Mouse (Mus musculus) embryonic facial prominence, embryonic 10.5 days (tissue): ENCODE results near the gene Fyn. TPM values are rescaled to one million over a fixed set of nuclear protein-coding genes. Genes with fewer than 3 reads are reported as not detected.

ENCODE experiments used
- DNase-seq: peaks from one replicate; pipeline ENCODE4 v3.0.0-alpha.2; 2017; ENCODE audit warnings: low spot score
- H3K27ac ChIP-seq: fragments of 300-500 bp; sonication (generic); replicated peaks from 2 replicates; pipeline ENCODE4 v1.5.1; 2016; ENCODE audit warnings: mild to moderate bottlenecking
- H3K27me3 ChIP-seq: fragments of 300-500 bp; sonication (generic); replicated peaks from 2 replicates; pipeline ENCODE4 v1.6.1; 2016; ENCODE audit warnings: low read depth, mild to moderate bottlenecking; ENCODE audit not compliant: poor library complexity, severe bottlenecking
- H3K36me3 ChIP-seq: fragments of 300-500 bp; sonication (generic); replicated peaks from 2 replicates; pipeline ENCODE4 v1.6.1; 2016; ENCODE audit warnings: mild to moderate bottlenecking, moderate library complexity
- H3K4me1 ChIP-seq: fragments of 300-500 bp; sonication (generic); 2 replicates; pipeline ENCODE4 v1.6.1; 2016
- H3K4me3 ChIP-seq: fragments of 300-500 bp; sonication (generic); 2 replicates; pipeline ENCODE4 v1.5.1; 2016; ENCODE audit warnings: mild to moderate bottlenecking, moderate library complexity
- H3K9me3 ChIP-seq: fragments of 300-500 bp; sonication (generic); 2 replicates; pipeline ENCODE4 v1.6.1; 2016; ENCODE audit warnings: mild to moderate bottlenecking
- WGBS: fragments of 180-500 bp; shearing (Covaris S2); methylation state at CpG from one replicate; pipeline ENCODE4 v1.1.7; 2016; 5-methylcytosine and 5-hydroxymethylcytosine counted together
- polyA plus RNA-seq: library from polyadenylated mRNA; unstranded; fragments of >200 nt; fragmentation: Nextera tagmentation; extraction: Ambion mirVana; gene quantifications from 2 replicates; pipeline ENCODE4 v1.2.1, GENCODE M21; 2016

Gene Fyn
- polyA plus RNA-seq, 1 experiment from 2014 or later = 21.5 TPM

GRCm38 (mm10) chr10:39512631-39513314, 144.1 kb downstream of the Fyn start:
- peaks cover 6% of the 10 kb centered on the region for H3K9me3 ChIP-seq
- H3K4me1 ChIP-seq = peaks cover 48% of the 10 kb centered on the region
- no peak overlapping the region for H3K4me3 ChIP-seq
- 88% methylated on average over 14 of the region's 14 CpGs for WGBS
- H3K27me3 ChIP-seq = no peaks in the 10 kb centered on the region
- no peak overlapping the region for H3K27ac ChIP-seq
- peaks cover 49% of the 10 kb centered on the region for H3K36me3 ChIP-seq
- DNase-seq = no peak

DNA sequence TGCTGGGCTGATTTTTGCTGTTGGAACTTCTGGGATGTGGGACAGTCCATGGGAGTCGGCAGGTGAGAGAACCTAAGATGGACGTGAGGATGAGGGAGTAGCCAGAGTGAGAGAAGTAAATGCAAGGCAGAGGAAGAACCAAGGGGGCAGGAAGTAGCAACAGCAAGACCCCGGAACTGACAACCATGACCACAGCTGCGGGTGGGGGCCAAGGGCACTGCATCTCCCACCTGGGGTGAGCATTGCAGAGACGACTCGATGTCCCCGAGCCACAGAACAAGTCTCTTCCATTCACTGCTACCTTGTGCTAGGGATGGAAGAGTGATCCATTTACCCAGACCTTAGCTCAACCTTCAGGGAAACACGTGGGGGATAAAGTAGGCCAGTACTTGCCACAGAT, 146.3 kb downstream of the Fyn start:
- H3K9me3 ChIP-seq = peaks cover 6% of the 10 kb centered on the region
- H3K4me1 ChIP-seq = peaks cover 54% of the 10 kb centered on the region
- H3K27me3 ChIP-seq = no peaks in the 10 kb centered on the region
- no peak for DNase-seq
- H3K4me3 ChIP-seq = no peak overlapping the region
- H3K27ac ChIP-seq = no peak overlapping the region
- 93% methylated on average over 8 of the region's 8 CpGs for WGBS
- H3K36me3 ChIP-seq = peaks cover 49% of the 10 kb centered on the region

- H3K4me3 ChIP-seq = no peak overlapping the region
- 93% methylated on average over 6 of the region's 6 CpGs for WGBS
- no peak overlapping the region for H3K27ac ChIP-seq
- no peak for DNase-seq
- peaks cover 46% of the 10 kb centered on the region for H3K36me3 ChIP-seq
- peaks cover 6% of the 10 kb centered on the region for H3K9me3 ChIP-seq
- H3K27me3 ChIP-seq = no peaks in the 10 kb centered on the region
- peaks cover 39% of the 10 kb centered on the region for H3K4me1 ChIP-seq
Observed at GRCm38 (mm10) chr10:39516541-39517133, 148.0 kb downstream of the Fyn start.

DNA sequence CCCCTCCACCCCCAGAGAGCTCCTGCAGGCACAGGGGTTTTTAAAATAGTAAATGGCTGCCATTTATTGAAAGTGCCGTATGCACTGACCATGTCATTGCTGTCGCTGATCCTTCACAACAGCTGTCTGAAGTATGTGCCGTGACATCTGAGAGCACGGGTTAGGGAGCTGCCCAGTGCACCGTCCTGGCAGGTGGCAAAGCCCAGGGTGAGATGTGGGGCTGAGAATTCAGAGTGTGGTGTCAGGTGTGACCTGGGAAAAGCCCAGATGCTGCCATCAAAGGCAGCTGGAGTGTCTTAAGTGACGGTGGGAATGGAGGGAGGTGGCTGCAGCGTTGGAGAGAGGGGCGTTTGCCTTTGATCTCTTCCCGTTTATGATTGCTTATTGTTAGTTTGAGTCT, 148.7 kb downstream of the Fyn start:
- no peak overlapping the region; the same call in 1 of the 2 replicates for H3K27ac ChIP-seq

DNA sequence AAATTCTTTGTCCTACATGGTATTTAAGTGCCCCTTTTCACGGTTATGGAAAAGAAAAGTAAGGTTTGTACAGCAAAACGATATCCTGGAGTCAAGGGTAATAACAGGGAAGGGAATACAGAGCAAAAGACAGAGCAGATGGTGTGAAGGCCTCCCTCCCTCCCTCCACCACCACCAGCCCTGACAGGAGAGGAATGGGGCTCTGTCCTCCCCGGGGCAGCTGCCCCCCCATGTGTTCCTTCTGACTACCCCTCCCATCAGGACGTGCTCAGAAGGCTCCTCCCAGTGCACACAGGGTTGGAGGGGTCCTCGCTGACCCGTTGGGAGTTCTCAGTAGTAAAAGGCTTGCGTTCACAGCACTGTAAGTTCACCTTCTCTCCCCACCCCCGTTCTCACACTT, 149.6 kb downstream of the Fyn start:
- Histone ChIP-seq H3K4me3 (no peak overlapping the region), H3K36me3 (peaks cover 33% of the 10 kb centered on the region), H3K27me3 (no peaks in the 10 kb centered on the region), H3K9me3 (peaks cover 6% of the 10 kb centered on the region), H3K4me1 (peaks cover 53% of the 10 kb centered on the region), H3K27ac (0 out of 2 replicates have a peak overlapping the region, but pooled peaks have one; percentile 60)
- DNase-seq = no peak
- 65% methylated on average over 8 of the region's 8 CpGs for WGBS

More for the DNA sequence above, 148.7 kb downstream of the Fyn start:
- H3K4me1 ChIP-seq = peaks cover 45% of the 10 kb centered on the region
- H3K36me3 ChIP-seq = peaks cover 39% of the 10 kb centered on the region
- H3K9me3 ChIP-seq = peaks cover 6% of the 10 kb centered on the region
- no peak for DNase-seq
- H3K4me3 ChIP-seq = no peak overlapping the region
- H3K27me3 ChIP-seq = no peaks in the 10 kb centered on the region
- 63% methylated on average over 9 of the region's 9 CpGs for WGBS

GRCm38 (mm10) chr10:39518859-39519258, 150.2 kb downstream of the Fyn start:
- no peak for DNase-seq
- WGBS = 80% methylated on average over 3 of the region's 3 CpGs
- H3K27ac ChIP-seq = no peak overlapping the region
- H3K4me1 ChIP-seq = peaks cover 57% of the 10 kb centered on the region
- peaks cover 6% of the 10 kb centered on the region for H3K9me3 ChIP-seq
- peaks cover 31% of the 10 kb centered on the region for H3K36me3 ChIP-seq
- H3K4me3 ChIP-seq = no peak overlapping the region
- H3K27me3 ChIP-seq = no peaks in the 10 kb centered on the region

- peak; percentile 52 for DNase-seq
Observed at GRCm38 (mm10) chr10:39520123-39520989, 151.7 kb downstream of the Fyn start.

DNA sequence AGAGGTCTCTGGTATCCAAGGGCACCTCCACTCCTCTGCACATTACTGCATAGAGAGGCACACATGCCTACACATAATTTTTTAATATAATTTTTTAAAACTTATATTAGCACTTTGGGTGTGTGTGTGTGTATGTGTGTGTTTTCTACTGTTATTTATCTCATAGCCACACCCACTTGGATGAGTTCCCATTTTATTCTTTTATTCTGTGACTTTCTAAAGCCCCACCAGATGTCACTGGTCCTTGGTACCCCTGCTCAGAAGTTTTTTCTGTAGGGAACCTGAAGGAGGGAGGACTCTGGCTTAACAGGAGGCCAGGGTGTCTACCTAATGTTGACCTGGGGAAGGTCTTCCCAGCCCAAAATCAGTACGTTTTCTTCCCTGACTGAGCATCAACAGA, 152.7 kb downstream of the Fyn start:
- no peak overlapping the region for H3K27ac ChIP-seq
- WGBS = 85% methylated on average over 1 of the region's 1 CpGs
- H3K27me3 ChIP-seq = no peaks in the 10 kb centered on the region
- no peak for DNase-seq
- no peak overlapping the region for H3K4me3 ChIP-seq
- H3K4me1 ChIP-seq = peaks cover 68% of the 10 kb centered on the region
- H3K9me3 ChIP-seq = no peaks in the 10 kb centered on the region
- peaks cover 27% of the 10 kb centered on the region for H3K36me3 ChIP-seq

More at GRCm38 (mm10) chr10:39520123-39520989, 151.7 kb downstream of the Fyn start:
- peaks cover 27% of the 10 kb centered on the region for H3K36me3 ChIP-seq
- peaks cover 6% of the 10 kb centered on the region for H3K9me3 ChIP-seq
- H3K4me3 ChIP-seq = no peak overlapping the region
- peaks cover 66% of the 10 kb centered on the region for H3K4me1 ChIP-seq
- no peaks in the 10 kb centered on the region for H3K27me3 ChIP-seq
- WGBS = 63% methylated on average over 9 of the region's 9 CpGs
- no peak overlapping the region for H3K27ac ChIP-seq

DNA sequence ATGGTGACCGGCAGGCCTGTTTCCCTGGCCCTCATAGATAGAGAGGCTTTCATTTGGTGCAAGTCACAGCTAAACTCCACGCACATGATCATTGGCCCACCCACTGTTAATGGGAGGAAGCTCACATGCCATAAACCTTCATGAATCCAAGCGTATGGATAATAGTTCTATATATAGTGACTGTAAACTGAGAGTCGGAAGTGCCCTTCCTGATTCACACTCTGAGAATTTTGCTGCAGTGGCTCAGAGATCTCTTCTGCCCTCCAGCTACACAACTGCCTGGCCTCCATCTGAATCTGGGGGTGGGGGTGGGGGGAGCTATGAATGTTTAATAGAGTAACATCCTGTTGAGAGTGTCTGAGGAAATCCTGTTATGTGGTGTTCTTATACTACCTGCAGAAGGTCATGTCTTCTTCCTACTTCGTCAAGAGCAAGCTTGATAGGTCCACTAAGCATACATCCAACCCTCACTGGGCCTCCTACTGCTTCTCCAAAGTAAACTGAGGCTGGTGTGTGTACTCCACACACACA, 153.3 kb downstream of the Fyn start:
- whole genome bisulfite sequencing = 81% methylated on average over 5 of the region's 5 CpGs
- no peak for DNase-seq
- Histone ChIP-seq H3K4me3 (no peak overlapping the region), H3K4me1 (peaks cover 67% of the 10 kb centered on the region), H3K9me3 (no peaks in the 10 kb centered on the region), H3K36me3 (peaks cover 27% of the 10 kb centered on the region), H3K27me3 (no peaks in the 10 kb centered on the region), H3K27ac (peak overlapping the region; percentile 63; the same call in 1 of the 2 replicates)

DNA sequence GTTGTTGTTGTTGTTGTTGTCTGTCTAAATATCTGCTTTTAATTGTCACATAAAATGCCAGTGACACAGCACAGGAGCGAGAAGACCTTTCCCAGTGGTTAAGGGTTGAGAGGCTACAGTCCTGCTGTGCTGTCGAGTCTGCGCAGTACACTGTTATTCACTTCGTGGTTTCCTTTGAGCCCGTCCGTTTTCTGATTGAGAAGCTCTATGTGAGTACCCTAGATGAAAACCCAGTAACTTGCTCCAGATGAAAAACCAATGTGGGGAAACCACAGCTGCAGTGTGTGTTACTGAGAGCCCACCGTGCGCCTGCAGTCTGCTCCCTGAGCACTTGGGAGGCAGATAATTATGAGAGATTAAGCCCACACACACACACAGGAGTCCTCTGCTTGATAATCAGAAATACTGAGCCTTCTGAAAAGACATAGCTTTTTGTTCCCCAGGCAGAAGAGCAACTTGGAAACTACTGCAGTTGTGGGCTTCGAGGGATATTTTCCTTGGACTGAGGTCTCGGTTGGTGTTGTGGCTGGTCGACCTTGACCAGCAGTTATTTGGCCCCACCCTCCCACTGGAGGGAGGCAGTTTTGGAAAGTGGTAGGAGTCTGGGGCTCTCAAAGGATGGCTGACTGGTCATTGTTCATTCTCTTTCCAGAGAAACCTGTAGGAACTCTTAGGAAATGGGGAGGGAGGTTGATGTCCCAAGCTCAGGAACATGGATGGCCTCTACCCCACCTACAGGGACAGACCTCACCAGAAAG, 154.4 kb downstream of the Fyn start:
- no peak overlapping the region for H3K4me3 ChIP-seq
- DNase-seq = no peak
- no peaks in the 10 kb centered on the region for H3K9me3 ChIP-seq
- H3K36me3 ChIP-seq = peaks cover 36% of the 10 kb centered on the region
- no peaks in the 10 kb centered on the region for H3K27me3 ChIP-seq
- 64% methylated on average over 11 of the region's 11 CpGs for WGBS
- H3K27ac ChIP-seq = peak overlapping the region; percentile 63
- peaks cover 62% of the 10 kb centered on the region for H3K4me1 ChIP-seq

DNA sequence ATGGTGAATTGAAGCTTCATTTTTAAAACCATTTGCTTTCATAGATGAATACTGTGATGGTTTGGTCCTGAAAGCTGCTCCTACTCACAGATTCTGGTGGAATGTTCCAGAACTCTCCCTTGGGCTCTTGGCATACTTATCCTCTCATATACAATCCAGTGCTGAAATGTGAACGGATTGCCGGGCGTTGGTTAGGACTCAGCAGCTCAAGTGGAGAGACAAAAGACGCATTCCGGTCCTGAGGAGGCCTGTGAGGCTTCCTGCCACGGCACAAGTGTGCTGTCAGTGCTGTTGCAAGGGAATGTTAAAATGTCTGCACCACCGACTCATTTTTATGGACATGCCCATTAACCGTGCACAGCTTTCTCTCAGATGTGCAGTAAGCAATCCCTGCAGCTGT, 155.7 kb downstream of the Fyn start:
- WGBS = 71% methylated on average over 8 of the region's 8 CpGs
- H3K9me3 ChIP-seq = no peaks in the 10 kb centered on the region
- no peak for DNase-seq
- H3K27me3 ChIP-seq = no peaks in the 10 kb centered on the region
- no peak overlapping the region for H3K4me3 ChIP-seq
- peaks cover 38% of the 10 kb centered on the region for H3K36me3 ChIP-seq
- H3K27ac ChIP-seq = peak overlapping the region; percentile 60; the same call in 1 of the 2 replicates
- peaks cover 54% of the 10 kb centered on the region for H3K4me1 ChIP-seq

GRCm38 (mm10) chr10:39525431-39525830, 156.8 kb downstream of the Fyn start:
- Histone ChIP-seq H3K4me1 (peaks cover 52% of the 10 kb centered on the region), H3K4me3 (no peak overlapping the region), H3K36me3 (peaks cover 49% of the 10 kb centered on the region), H3K27ac (no peak overlapping the region), H3K27me3 (no peaks in the 10 kb centered on the region), H3K9me3 (no peaks in the 10 kb centered on the region)
- 87% methylated on average over 13 of the region's 13 CpGs for WGBS
- no peak for DNase-seq
